Mouse (Mus musculus): ENCODE measurements around the gene Rtp3.

The Rtp3 gene

GRCm38 (mm10) chr9:110984096-110984495 lies 6.3 kb downstream of the Rtp3 start:
- in situ Hi-C loops (cut with MboI, MseI): no loop called here

DNA sequence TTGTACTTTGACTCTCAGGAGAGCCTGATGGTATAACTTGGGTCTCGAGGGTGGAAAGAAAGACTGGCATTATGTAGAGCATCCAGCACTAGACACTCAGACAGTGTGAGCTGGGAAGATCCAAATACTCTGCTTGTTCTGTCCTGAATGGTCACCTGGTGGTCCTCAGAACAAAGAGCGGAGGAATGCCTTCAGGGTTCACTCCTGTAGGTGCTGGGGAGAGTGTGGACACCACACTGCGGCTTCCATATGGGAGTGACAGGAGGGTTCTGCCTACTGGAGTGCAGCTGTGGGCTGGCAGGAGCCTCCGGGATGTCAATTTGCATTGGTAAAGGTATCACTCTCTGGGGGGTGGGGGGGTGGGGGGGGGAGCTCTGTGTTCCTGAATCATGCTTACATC lies 8.0 kb downstream of the Rtp3 start:
- in situ Hi-C loops (cut with MboI, MseI): no loop called here

GRCm38 (mm10) chr9:110979411-110979810 lies 11.0 kb downstream of the Rtp3 start:
- in situ Hi-C loops (cut with MboI, MseI): no loop called here

DNA sequence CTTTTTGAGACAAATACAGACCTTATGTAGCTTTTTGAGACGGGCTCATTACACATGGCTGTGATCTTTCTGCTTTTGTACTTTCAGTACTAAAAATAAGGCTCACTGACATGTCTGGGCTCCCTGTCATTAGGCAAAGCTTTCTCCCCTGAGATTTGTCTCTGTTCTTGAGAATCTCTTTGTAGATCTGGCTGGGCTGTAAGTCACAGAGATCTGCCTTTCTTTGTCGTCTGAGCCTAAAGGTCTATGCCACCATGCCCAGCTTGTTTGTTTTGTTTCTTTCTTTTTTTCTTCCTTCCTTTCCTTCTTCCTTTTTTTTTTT lies 24.5 kb downstream of the Rtp3 start:
- in situ Hi-C loops (cut with MboI, MseI): no loop called here

- in situ Hi-C loops (cut with MboI, MseI): no loop called here
Observed at GRCm38 (mm10) chr9:110965062-110965909, 25.1 kb downstream of the Rtp3 start.

DNA sequence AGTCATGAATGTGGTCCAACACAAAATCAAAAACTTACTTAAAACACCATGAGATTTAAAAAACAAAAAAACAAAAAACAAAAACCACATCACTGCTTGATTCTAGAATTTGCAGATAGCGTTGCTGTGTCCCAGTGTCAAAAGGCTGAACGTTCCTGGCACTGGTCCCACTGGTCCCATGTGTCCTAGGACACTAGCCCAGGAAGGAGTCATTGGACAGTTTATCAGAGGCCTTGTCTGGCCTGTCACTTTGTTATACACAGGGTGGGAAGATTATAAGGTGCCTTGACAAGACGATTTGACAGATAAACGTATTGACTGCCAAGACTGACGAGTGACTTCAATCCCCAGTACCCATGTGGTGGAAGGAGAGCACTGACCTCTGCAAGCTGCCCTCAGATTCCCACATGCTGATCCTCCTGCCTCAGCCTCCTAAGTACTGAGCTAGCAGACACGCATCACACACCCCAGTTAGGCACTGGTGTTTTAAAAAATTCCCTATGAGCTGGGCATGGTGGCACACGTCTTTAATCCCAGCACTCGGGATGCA lies 26.7 kb downstream of the Rtp3 start:
- in situ Hi-C loops (cut with MboI, MseI): no loop called here

DNA sequence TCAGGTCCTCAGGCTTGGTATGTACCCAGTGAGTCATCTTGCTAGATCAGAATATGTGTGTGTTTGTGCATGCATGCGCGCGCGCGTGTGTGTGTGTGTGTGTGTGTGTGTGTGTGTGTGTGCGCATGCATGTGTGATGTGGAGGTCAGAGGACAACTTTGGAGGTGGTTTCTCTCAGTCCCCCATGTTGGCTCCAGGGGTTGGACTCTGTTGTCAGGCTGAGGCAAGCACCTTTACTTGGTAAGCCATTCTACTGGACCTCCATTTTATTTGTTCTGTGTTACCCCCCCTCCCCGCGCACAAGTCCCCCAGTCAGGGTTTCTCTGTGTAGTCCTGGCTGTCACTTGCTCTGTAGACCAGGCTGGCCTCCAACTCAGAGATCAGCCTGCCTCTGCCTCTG lies 29.0 kb downstream of the Rtp3 start:
- in situ Hi-C loops (cut with MboI, MseI): no loop called here

- in situ Hi-C loops (cut with MboI, MseI): no loop called here
Observed at GRCm38 (mm10) chr9:110960230-110961149, 29.9 kb downstream of the Rtp3 start.

DNA sequence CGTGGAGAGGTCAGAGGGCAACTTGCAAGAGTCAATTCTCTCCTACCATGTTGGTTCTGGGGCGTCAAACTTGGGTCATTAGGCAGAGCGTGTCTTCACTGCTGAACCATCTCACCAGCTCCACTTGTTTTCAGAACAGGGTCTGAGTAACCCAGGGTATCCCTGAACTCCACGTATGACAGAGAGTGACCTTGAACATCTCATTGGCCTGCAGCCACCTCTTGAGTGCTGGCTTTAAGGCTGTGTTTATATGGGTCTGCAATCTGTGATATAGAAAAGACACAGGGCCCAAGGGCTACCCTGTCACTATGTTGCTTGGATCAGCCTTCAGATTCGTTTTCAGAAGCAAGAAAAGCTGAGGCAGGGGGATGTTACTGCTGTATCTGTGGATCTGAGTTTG lies 30.7 kb downstream of the Rtp3 start:
- in situ Hi-C loops (cut with MboI, MseI): no loop called here

- in situ Hi-C loops (cut with MboI, MseI): no loop called here
Observed at GRCm38 (mm10) chr9:110955962-110956361, 34.4 kb downstream of the Rtp3 start.

- in situ Hi-C loops (cut with MboI, MseI): no loop called here
Observed at GRCm38 (mm10) chr9:110954681-110955445, 35.5 kb downstream of the Rtp3 start.

DNA sequence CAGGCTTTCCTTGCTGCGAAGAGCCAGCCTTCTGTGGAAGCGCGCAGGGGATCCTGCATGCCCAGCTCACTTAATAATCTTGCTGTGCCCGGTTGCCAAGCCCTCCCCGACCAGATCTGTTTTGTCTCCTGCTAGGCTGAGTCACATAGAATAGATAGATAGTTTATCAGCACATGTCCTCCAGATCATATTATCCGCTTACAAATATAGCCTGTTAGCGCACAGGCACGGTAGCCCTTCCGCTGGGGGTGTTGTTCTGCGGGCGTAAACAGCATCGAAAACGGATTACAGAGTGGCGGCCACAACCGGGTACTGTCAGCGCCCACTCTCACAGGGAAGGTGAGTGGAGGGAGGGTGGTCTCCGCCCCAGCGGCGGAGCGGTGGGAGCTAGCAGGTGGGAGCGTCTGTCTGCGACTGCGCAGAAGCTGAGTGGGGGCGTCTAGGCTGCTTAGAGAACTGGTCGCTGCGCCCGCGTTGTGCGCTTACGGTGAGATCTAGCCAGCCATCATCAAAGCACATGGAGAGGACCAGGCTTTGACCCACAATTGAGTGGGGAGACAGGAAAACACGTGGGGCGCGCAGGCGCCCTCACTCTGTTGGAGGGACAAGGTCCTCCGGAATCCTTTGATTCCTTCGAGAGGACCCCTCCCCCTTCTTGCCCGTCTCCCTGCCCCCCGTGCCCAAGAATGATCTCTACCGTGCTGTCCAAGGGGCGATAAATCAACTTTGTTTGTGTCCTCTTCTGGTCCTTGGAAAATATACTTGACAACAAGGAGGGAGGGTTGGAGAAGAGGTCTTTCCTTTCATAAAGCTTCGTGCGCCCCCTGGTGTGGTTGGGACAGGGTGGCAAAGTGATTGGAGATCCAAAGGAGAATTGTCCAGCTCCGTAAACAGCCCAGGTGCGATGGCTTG lies 36.6 kb downstream of the Rtp3 start:
- in situ Hi-C loops (cut with MboI, MseI): no loop called here

GRCm38 (mm10) chr9:110952931-110953549 lies 37.3 kb downstream of the Rtp3 start:
- in situ Hi-C loops (cut with MboI, MseI): no loop called here

- in situ Hi-C loops (cut with MboI, MseI): no loop called here
Observed at GRCm38 (mm10) chr9:110952398-110952797, 38.0 kb downstream of the Rtp3 start.

- in situ Hi-C loops (cut with MboI, MseI): no loop called here
Observed at GRCm38 (mm10) chr9:110951866-110952265, 38.5 kb downstream of the Rtp3 start.

GRCm38 (mm10) chr9:110951397-110951796 lies 39.0 kb downstream of the Rtp3 start, which contains the start of gene Lrrc2:
Gene Lrrc2 (plus strand): TSS chr9:110951545.
- in situ Hi-C loops (cut with MboI, MseI): no loop called here

DNA sequence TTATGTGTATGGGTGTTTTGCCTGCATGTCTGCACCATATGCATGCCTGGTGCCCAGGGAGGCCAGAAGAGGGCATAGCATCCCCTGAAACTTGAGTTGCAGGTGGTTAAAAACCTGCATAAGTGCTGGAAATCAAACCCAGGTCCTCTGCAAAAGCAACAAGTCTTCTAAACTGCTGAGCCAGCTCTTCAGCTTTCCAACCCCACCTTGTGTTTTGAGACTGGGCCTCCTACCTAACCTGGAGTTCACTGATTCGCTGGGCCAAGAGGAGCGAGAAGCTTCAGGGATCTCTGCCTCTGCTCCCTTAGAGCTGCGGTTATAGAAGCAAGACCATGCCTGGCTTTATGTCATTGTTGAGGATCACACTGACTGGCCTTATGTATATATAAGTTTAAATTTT lies 40.3 kb downstream of the Rtp3 start:
- in situ Hi-C loops (cut with MboI, MseI): no loop called here

DNA sequence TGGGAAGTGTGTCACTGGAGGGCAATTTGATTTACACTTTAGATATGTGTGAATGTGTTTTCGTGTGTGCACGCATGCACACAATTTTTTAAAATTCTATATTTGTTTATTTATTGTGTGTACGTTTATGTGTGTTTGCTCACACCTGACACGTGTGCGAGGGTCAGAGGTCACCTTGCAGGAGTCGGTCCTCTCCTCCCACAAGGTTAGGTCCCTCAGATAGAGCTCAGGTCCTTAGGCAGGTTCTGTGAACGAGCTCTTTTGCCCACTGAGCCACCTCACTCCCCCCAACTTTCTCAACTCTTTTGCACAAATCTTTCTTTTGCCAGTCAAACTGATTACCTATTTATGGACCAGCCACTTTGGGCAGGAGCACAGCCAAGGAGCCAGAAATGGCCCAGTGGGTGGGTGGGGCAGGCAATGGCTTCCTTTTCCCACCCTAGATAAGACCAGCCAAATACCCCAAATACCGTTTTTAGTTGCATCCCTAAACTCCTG lies 41.5 kb downstream of the Rtp3 start:
- in situ Hi-C loops (cut with MboI, MseI): no loop called here

DNA sequence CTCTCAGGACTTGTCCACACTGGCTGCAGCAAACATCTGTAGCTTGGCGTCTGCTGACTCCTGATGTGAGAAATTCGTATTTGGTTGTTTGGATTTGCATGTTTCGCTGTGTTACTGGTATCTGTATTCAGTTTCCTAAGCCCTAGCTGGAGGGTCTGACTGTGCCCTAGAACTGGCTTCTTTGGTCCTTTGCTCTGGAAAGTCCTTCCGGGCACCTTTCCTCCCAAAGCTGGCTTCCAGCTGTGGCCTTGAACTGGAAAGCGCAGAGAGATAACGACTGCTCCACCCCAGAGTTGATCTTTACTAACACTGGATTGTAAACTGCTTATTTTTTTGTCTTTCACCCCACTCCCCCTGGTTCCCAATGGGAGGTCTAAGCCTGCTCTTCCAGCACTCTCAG lies 42.5 kb downstream of the Rtp3 start:
- in situ Hi-C loops (cut with MboI, MseI): no loop called here

DNA sequence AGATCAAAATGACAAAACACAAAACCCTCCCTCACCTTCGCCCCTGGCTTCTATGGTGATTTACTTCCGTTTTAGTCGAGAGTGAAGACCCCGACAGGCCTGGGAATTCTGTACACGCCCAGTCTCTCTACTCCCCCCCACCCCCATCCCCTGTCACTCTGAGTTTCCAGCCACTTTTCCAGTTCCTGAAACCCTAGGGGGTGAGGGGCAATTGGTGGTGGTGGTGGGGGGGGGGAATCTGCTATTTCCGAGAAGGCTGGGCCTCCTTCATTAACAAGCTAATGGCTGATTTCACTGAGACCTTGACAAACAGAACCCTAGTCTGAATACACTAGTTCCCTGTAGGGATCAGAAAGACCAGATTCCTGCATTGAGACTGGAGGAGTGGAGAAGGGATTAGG lies 43.1 kb downstream of the Rtp3 start:
- in situ Hi-C loops (cut with MboI, MseI): no loop called here

All from T-helper 17 cell (primary cell).